Mouse (Mus musculus) layer of hippocampus, postnatal 36 days (tissue): ENCODE results near the gene Slc25a25. TPM values are rescaled to one million over a fixed set of nuclear protein-coding genes. Genes with fewer than 3 reads are reported as not detected.

Source experiments
- DNase-seq, 2 experiments: peaks; one replicate each; pipeline ENCODE4 v3.0.0; 2022
- total RNA-seq, 2 experiments: library from RNA; stranded (reverse); gene quantifications; 2 replicates each; pipeline ENCODE4 v1.2.3; 2021

The Slc25a25 gene
- total RNA-seq, 2 experiments from 2014 or later, result 58.1 to 60.0 TPM

GRCm38 (mm10) chr2:32428262-32428722 is 23.0 kb downstream of the Slc25a25 start:
- peak; percentile 41 to 58 for DNase-seq

- no peak for DNase-seq
Measured at GRCm38 (mm10) chr2:32427720-32428119, 23.5 kb downstream of the Slc25a25 start.

- no peak for DNase-seq
Measured at GRCm38 (mm10) chr2:32426141-32426540, 25.1 kb downstream of the Slc25a25 start.

- DNase-seq, result no peak
Measured at GRCm38 (mm10) chr2:32425568-32425967, 25.7 kb downstream of the Slc25a25 start.

GRCm38 (mm10) chr2:32424796-32425195 is 26.4 kb downstream of the Slc25a25 start:
- DNase-seq, result no peak

GRCm38 (mm10) chr2:32423481-32424331 is 27.5 kb downstream of the Slc25a25 start:
- peak in 1 of 2 experiments; percentile 27 for DNase-seq

GRCm38 (mm10) chr2:32421851-32422251 is 29.4 kb downstream of the Slc25a25 start:
- no peak for DNase-seq

- DNase-seq, result no peak
Measured at GRCm38 (mm10) chr2:32420647-32421046, 30.6 kb downstream of the Slc25a25 start.

- no peak for DNase-seq
Measured at GRCm38 (mm10) chr2:32420066-32420608, 31.1 kb downstream of the Slc25a25 start.

- DNase-seq, result no peak
Measured at GRCm38 (mm10) chr2:32419359-32419758, 31.9 kb downstream of the Slc25a25 start.

GRCm38 (mm10) chr2:32418430-32419151 is 32.7 kb downstream of the Slc25a25 start:
- DNase-seq, result no peak

- DNase-seq, result no peak
Measured at GRCm38 (mm10) chr2:32417486-32417885, 33.8 kb downstream of the Slc25a25 start.

GRCm38 (mm10) chr2:32416556-32416955 is 34.7 kb downstream of the Slc25a25 start:
- no peak for DNase-seq

- no peak for DNase-seq
Measured at GRCm38 (mm10) chr2:32415801-32416200, 35.4 kb downstream of the Slc25a25 start.

- no peak for DNase-seq
Measured at GRCm38 (mm10) chr2:32413936-32414335, 37.3 kb downstream of the Slc25a25 start.

GRCm38 (mm10) chr2:32412742-32413531 is 38.3 kb downstream of the Slc25a25 start:
- DNase-seq, result no peak

- no peak for DNase-seq
Measured at GRCm38 (mm10) chr2:32411407-32411806, 39.8 kb downstream of the Slc25a25 start.

- DNase-seq, result no peak
Measured at GRCm38 (mm10) chr2:32408429-32409424, 42.5 kb downstream of the Slc25a25 start.

GRCm38 (mm10) chr2:32407144-32407824 is 44.0 kb downstream of the Slc25a25 start:
- no peak for DNase-seq

- peak; percentile 87 to 90 for DNase-seq
Measured at GRCm38 (mm10) chr2:32404663-32405062, 46.6 kb downstream of the Slc25a25 start.
